Mouse (Mus musculus) heart, embryonic 11.5 days (tissue): ENCODE measurements around the gene Odf2l. TPM values are rescaled to one million over a fixed set of nuclear protein-coding genes. Genes with fewer than 3 reads are reported as not detected.

Experiments
- polyA plus RNA-seq: library from polyadenylated mRNA; unstranded; fragments of >200 nt; fragmentation: Nextera tagmentation; extraction: Ambion mirVana; gene quantifications from 2 replicates; pipeline ENCODE4 v1.2.1, GENCODE M21; 2014

Gene Odf2l
- polyA plus RNA-seq, 1 experiment from 2014 or later, result 13.9 TPM

Other genes starting within 250 kb of the Odf2l start
- not detected in 2 replicates for gene Clca4b, start 186.1 kb upstream of the Odf2l start, polyA plus RNA-seq
- not detected in 2 replicates for gene Clca4a, start 143.5 kb upstream of the Odf2l start, polyA plus RNA-seq
- gene Clca1, start 85.8 kb upstream of the Odf2l start, polyA plus RNA-seq, result not detected in 2 replicates
- 0.23 TPM in 1 of 2 replicates, not detected in the other for gene Clca2, start 19.1 kb upstream of the Odf2l start, polyA plus RNA-seq
- gene Col24a1, start 173.9 kb downstream of the Odf2l start, polyA plus RNA-seq, result 0.36 and 0.54 TPM in 2 replicates